Mouse (Mus musculus): ENCODE data around the gene Pwp2. TPM values are rescaled to one million over a fixed set of nuclear protein-coding genes. Genes with fewer than 3 reads are reported as not detected.
A peak's percentile ranks its signal among the peaks of the same experiment; 100 is the strongest.

Gene Pwp2
- total RNA-seq, 2 experiments from 2014 or later, result 8.2 to 8.8 TPM

DNA sequence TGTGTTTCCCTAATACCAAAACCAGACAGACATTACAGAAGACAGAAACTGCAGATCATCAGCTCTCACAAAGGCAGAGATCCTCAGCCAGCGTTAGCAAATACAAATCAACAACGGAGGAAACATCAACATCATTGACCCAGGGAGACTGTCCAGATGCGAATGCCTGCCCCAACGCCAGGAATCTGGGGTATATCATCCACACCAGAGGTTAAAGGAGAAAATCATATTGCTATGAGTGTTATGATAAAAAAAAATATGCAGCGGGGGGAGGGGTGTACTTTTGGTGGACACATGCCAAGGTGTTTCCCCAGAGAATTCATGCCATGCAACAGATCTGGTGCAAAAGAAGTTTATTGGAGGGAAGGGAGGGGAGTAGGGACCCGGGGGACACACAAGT, 28.0 kb downstream of the Pwp2 start:
- no peak for DNase-seq
- intact Hi-C loops (cut with DNase I; ENCODE audit: low total_unique reads), result loop anchor here (5.0 kb wide), 1 partner anchor 90 kb away; the partner anchor contains the start of gene Icosl

DNA sequence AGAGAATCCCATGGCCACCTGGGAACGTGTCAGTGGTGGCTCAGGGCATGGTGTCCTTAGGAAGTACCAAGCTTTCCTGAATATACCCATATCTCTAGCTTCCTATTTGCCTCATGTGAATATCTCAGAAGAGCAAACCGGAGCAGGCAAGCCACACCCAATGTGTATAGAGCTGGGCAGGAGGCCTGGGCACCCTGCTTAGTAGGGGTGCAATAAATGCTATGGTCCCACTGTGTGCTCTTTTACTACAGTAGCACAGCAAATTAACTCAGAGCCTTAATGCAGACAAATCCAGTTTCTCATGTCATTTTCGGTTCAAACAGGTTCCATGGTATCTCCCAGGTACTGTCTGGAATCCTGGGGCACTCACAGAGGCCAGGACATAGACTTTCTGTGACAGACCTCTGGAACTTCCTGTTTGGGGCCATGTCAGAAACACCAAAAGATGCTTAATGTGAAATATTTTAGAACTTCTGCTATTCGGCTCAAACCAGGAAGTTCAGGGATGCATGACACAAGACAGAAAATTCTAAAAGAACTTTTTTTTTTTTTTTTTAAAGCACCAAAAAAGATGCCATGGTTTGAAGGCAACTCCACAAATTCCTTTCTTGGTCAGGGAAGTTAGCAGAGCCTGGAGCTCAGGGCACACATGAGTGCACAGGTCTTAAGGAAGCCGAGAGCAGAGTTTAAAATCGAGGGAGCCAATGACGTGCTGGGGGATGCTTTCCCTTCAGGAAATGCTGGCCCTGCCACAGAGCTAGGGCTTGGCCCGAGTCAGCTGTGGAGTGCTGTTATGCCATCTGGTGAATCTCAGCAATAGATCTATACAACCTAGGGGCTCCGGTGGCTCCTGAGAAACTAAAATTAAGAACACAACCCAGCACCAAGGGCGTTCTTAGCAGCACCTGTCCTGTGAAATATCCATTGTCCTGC, 35.8 kb downstream of the Pwp2 start:
- intact Hi-C loops (cut with DNase I; ENCODE audit: low total_unique reads), result no loop called here
- no peak for DNase-seq

DNA sequence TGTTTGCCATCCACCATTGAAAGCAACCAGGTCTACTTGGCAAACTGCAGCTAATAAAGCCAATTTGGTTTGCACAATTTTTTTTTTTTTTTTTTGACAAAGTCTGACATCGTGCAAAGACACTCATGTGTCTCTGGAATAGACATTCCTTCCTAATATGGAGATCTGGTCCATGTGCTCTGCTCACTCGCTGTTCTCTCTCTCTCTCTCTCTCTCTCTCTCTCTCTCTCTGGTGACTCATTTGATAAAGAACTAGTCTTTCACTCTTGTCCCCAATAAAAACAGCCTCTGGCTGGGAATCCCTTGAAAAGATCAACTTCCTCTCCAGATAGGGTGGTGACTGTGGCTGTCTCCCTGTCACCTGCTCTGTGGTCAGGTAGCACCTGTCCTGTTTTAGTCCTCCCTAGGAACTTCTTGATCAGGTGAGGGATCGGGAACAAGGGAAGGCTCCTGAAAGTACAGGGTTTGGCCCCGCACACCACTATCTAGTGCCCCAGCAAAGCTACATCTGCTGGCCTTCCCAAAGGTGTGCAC, 37.0 kb downstream of the Pwp2 start:
- intact Hi-C loops (cut with DNase I; ENCODE audit: low total_unique reads), result no loop called here
- no peak for DNase-seq

DNA sequence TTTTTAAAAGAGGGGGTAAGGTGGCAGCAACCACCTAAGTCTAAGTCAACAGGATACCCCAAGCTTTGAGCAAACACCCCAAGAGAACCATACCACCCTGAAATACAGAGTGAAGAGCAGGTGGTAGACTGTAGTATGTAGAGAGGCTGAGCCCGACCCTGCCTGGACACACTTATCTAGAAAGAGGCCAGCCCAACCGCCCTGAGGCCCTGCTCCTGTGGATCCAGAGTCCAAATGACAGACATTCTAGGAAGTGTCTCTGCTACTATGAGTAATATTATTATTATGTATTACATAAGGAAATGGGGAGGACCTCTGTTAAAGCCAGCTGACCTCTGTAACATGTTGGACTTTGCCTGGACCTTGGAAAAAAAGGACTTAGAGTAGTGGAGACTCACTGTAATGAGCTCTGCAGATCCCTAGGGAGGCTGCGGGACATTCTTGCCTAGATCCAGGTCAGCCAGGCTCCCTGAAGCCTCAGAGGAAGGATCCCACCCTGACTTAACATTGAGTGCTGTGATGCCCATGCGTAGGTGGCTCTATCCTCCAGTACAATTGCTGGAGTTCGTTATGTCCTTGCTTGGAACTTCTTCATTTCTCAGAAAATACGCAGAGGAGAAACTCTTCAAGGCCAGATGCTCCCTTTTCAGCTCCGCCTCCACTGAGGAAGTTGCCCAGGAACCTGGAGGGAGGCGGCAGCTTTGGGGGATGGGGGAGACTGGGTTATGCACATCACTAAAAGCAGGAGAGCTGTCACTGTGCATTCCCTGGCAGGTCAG, 41.0 kb downstream of the Pwp2 start:
- DNase-seq, result no peak
- intact Hi-C loops (cut with DNase I; ENCODE audit: low total_unique reads), result no loop called here

DNA sequence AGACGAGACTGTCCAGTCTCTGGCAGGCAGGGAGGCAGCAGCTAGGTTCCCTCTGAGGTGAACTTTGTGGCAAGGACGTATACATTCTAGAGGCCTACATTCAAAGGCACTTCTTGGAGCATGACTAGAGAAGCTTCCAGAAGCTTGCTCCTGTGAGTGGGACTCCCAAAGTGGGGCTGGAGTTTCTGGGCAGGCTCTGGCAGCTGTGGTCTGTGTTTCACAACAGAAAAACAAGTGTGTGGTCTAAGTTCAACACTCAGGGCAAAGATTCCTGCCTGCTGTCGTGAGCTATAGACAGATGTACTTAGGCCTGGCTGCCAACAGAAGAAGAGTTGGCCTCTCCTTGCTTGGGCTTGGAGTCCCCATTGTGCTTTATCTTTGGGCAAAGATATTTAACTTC, 44.1 kb downstream of the Pwp2 start:
- DNase-seq, result no peak
- intact Hi-C loops (cut with DNase I; ENCODE audit: low total_unique reads), result no loop called here

DNA sequence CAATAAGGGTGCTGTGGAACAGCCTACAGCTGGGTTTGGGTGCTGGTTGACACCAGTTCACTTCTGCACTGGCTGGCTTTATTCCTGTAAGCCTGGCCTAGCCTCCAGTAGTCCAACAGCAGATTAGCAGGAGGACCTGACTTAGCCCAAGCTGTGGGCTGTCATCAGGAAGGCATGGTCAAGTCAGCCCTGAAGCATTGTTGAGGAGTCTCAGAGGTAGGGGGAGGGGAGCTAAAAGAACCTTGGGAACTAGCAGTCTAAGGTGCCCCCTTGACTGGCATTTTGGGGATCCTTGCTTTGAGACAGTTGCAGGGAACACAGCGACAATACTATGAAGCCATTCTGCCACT, 44.7 kb downstream of the Pwp2 start:
- no peak for DNase-seq
- intact Hi-C loops (cut with DNase I; ENCODE audit: low total_unique reads), result no loop called here

DNA sequence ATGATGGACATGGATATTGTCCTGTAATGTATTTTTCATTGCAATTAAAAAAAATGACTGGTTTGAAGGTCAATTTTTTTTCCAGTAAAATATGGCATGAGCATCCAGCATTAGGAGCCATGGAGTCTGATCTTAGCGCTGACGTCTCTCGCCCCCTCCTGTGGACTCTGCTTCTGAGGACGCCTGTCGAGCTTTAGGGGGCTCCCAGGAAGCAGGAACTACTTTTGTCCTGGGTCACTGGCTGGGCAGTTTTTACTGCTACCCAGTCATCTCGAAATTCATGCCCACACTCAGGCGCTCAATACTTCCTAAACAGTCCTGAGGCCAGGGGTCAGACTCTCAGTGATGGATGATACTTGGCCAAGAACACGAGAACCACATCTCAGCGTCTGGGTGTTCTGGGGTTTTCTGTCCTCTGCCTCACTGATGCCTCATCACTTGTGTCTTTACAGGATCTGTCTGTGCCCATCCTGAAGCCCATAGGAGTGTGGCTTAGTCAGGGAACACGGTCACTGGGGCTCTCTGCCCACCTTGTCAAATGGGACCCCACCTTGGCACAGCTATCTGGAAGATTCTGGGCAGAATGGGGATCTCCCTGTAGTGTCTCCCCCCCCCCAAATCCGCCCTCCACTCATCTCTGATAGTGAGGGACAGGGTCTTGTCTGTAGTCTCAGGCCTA, 45.2 kb downstream of the Pwp2 start:
- intact Hi-C loops (cut with DNase I; ENCODE audit: low total_unique reads), result no loop called here
- no peak for DNase-seq

DNA sequence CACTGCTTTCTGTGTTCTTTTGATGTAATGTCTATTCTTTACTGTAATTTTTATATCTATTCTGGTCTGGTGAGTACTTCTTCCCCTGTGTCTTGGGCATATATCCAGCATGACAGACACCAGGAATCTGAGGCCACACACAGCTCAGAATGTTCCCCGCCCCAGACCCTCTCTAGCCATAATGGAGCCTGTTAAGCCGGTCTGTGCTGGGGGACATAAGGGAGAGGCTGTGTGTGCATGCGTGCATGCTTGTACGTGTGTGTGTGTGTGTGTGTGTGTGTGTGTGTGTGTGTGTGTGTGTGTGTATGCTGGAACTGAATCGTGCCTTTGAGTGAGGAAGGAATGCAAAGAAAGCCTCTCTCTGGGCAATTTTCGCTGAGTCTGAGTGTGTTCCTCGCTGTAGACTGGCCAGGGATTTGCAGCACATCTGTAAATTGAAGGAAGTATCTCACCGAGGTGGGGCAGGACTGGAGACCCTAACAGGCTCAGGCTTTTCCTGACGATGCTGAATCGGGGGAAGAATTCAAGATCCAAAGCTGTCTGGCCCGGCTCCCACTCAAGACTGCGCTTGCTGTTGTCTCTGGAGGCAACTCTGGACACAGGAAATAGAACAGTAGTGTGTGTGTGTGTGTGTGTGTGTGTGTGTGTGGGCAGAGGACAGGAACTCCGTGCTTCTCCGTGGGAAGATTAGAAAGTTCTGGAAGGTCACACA, 46.0 kb downstream of the Pwp2 start:
- peak; percentile 65 for DNase-seq
- intact Hi-C loops (cut with DNase I; ENCODE audit: low total_unique reads), result no loop called here

DNA sequence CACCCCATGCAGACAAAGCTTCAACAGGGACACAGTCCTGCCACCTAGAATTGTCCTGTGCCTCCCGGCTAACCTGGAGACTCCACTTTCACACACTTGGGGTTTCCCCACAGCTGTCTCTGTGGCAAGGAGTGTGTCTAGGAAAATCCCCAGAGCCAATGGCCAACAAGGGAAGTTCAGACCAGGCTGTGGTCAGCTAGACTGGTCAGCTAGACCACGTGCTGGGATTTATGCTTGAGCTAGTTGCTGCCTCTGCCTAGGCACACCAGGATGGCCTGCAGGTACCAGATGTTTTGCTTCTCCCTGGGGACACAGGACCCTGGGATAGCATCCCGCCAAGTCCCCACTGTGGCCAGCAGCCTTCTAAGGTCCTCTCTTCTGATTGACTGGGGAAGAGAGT, 47.8 kb downstream of the Pwp2 start:
- intact Hi-C loops (cut with DNase I; ENCODE audit: low total_unique reads), result no loop called here
- DNase-seq, result no peak

DNA sequence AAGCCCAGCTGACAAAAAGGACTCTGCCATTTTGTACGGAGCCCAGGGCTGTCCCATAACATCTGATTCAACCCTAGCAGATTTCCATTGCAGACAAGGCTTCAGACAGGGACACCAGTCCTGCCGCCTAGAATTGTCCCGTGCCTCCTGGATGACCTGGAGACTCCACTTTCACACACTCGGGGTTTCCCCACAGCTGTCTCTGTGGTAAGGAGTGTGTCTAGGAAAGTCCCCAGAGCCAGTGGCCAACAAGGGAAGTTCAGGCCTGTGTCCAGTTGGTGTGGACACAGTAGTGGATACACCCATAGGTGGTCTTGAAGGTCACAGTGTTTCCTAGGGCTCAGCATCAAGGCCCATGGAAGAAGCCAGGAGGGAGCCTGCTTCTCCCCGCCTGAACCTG, 49.0 kb downstream of the Pwp2 start:
- intact Hi-C loops (cut with DNase I; ENCODE audit: low total_unique reads), result no loop called here
- no peak for DNase-seq

DNA sequence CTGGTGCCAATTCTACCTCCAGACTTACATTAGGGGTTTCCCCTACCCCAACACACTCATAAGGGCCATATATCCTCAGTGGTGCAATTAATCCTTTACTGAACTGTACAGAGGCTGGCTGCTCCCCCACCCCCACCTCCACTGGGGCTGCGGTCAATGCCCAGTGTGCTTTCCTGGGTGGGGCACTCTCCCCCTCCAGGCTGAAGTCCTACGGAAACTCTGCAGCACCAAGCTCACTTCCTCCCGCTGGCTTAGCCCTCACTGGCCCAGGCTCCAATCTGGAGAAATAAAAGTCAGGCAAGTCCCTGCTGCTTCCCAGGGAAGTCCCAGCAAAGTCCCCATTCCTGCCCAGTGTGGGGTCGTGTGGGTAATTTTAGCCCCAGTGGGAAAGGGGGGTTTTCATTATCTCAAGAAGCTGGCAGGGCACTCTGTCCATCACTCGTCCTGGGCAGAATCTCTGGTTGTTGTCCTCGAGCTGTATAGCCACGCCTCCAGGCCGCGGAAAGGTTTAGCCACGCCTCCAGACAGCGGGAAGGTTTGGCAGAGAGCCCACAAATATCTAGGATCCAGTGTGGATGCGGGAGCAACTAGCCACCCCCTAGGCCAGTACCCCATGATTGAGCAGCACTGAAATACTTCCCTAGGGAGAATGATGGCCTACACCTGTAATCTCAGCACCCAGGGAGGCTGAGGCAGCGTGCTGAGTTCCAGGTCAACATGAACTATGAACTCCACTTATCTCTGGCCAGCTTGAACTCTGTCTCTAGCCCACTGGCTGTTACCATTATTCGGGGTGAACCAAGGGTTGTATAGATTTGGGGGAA, 49.8 kb downstream of the Pwp2 start:
- intact Hi-C loops (cut with DNase I; ENCODE audit: low total_unique reads), result no loop called here
- DNase-seq, result peak; percentile 30

DNA sequence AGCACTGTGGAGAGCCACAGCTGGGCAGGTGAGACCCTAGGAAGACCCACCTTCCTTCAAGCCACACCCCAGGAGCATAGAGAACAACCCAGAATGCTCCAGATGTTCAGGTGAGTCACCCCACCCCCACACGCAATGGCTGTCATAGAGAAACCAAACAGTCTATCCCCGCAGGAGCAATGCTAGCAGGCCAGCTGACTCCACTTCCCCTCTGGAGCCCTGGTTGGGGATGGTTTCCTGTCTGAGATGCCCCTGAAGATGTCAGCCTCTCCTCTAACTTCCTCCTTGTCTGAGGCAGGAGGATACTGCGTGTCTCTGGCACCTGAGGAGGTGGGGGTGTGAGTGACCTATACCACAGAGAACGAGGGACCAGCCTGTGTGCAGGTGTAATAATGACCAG, 50.5 kb downstream of the Pwp2 start:
- intact Hi-C loops (cut with DNase I; ENCODE audit: low total_unique reads), result no loop called here
- DNase-seq, result no peak

DNA sequence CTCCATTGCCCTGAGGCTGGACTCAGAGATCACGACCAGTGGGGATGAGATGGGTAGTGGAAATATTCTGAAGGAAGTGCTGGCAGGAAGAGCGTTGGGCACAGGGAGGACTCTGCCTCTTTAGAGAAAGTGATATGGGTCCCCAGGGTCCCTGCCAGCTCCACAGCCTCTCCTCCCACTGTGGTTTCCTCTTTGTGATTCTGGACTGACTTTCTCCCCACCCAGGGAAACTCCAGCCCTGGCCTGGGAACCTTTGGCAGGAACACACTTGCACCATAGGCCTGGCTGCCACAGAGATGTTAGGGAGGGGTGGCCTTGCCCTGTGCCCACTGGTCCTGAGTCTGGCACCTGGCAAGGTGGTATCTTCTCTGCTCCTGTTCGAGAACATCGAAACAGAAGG, 55.0 kb downstream of the Pwp2 start:
- intact Hi-C loops (cut with DNase I; ENCODE audit: low total_unique reads), result loop anchor here (2.0 kb wide), 1 partner anchor 39 kb away; no protein-coding TSS in a partner anchor
- DNase-seq, result no peak

DNA sequence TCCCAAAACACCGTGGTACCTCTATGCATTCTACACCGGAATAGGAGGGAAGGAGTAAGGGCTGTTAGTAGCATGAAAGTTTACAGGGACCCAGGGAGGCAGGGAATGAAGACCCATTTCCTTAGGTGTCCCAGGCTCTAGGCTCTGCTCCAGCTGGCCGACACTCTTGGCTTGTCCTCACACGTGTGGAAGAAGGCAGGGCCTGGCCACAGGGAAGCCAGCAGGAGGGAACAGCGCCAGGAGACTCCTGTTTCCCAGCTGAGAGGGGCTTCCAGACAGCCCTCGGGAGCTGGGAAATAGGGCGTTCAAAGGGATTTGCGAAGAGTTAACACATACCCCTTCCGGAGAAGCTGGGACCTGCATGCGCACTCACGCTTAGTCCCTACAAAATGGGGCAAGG, 55.5 kb downstream of the Pwp2 start:
- peak; percentile 49 for DNase-seq
- intact Hi-C loops (cut with DNase I; ENCODE audit: low total_unique reads), result no loop called here

DNA sequence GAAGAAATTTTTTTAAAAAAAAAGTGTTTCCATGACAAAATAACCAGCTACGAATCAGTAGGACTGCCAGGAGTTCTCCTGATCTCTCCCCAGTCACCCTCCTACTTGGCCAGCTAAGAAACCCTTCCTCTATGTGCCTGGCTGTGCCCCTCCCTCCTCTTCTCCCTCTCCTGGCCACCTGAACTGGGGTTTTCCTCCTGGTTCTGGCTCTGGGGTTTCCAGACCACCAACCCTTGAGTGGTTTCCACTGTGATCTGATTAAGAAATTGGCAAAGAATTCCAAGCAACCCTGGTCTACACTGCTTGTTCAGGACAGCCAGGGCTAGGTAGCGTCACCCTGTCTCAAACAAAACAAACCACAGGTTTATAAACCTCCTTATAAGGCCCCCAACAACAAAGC, 56.3 kb downstream of the Pwp2 start:
- intact Hi-C loops (cut with DNase I; ENCODE audit: low total_unique reads), result no loop called here
- DNase-seq, result no peak

DNA sequence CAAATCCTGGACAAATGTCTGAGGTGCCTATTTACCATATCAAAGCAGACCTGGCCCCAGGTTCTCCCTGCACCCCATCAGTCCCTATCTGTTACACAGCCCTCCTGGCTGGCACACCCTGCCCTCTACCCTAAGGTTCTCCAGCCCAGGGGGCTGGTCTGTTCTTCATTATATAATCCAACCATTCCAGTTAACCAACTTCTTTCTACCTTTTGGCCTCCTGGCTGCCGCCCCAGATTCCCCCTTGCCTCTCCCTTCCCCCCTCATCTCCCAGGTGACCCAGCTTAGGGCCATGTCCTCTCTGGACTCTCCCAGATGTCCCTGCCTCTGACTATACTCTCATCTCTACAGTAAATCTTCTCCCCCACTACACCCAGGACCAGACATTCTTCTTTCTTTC, 57.0 kb downstream of the Pwp2 start:
- intact Hi-C loops (cut with DNase I; ENCODE audit: low total_unique reads), result no loop called here
- DNase-seq, result no peak

DNA sequence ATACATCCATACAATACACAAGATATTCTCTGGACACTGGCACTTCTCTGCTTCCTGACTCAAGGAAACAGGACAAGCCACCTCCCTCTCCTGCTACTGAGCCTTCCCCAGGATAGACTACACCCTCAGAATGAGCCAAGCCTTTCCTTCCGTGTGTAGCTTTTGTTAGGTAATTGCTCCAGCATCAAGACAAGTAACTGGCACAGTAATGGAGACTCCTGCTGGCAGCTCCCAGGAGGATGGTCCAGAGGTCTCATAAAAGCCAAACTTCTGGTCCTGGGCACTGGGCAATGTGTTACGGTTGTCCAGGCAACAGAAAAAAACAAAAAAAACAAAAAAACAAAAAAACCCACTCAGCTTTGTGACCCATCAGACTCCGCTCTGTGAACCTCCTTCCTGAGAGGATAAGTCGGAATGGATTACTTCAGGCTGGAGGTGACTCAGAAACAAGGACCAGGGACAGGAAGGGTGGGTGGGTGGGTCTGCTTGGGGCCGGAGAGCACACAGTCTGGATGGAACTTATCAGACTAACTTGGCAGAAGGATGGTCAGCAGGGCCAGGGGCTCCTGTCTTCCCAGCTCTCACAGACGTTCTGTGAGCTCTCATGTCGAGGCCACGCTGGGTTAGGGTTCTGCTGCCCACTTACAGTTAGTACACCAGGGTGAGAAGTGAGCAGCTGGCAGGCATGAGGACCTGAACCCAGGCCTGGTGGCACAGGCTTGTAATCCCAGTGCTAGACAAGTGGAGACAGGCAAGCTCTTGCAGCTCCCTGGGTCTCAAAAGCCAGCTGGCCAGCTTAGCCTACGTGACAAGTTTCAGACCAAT, 57.7 kb downstream of the Pwp2 start:
- no peak for DNase-seq
- intact Hi-C loops (cut with DNase I; ENCODE audit: low total_unique reads), result no loop called here

DNA sequence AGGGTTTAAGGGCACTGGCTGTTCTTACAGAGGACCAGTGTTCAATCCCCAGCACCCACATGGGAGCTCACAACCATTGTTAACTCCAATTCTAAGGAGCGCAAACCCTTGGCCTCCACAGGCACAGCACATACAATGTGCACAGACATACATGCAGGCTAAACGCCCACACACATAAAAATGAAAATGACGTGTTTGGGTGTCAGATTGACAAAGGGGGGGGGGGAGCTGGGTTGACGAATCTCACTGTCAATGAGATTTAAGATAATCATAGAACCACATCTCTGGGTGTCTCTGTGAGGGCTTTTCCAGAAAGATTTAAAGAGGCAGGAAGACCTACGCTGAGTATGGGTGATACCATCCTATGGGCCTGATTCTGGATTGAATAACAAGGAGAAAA, 58.6 kb downstream of the Pwp2 start:
- intact Hi-C loops (cut with DNase I; ENCODE audit: low total_unique reads), result no loop called here
- no peak for DNase-seq
